Mouse (Mus musculus) embryonic facial prominence, embryonic 11.5 days (tissue): ENCODE data around the gene Gucy1a1. TPM values are rescaled to one million over a fixed set of nuclear protein-coding genes. Genes with fewer than 3 reads are reported as not detected.
"Not testable (repeated sequence)": the region's sequence is repeated elsewhere in the genome, so short reads cannot be mapped to it uniquely, and the experiment has no call there.

Source experiments
- ATAC-seq: fragments of 200-750 bp; cut with Nextera tagmentation; replicated peaks from 2 replicates; pipeline ENCODE4 v1.8.0; 2017; ENCODE audit warnings: low read depth; ENCODE audit not compliant: insufficient number of reproducible peaks, low FRiP score, low TSS enrichment
- DNase-seq: peaks from one replicate; pipeline ENCODE4 v3.0.0-alpha.2; 2015; ENCODE audit warnings: low spot score
- H3K27ac ChIP-seq: fragments of 300-500 bp; sonication (generic); replicated peaks from 2 replicates; pipeline ENCODE4 v1.5.1; 2014; ENCODE audit warnings: mild to moderate bottlenecking, low read depth, low read length, control low read depth
- H3K27me3 ChIP-seq: fragments of 300-500 bp; sonication (generic); 2 replicates; pipeline ENCODE4 v1.6.1; 2014; ENCODE audit warnings: mild to moderate bottlenecking, low read length, moderate library complexity, mixed read lengths; ENCODE audit not compliant: control insufficient read depth, insufficient read depth
- H3K36me3 ChIP-seq: fragments of 300-500 bp; sonication (generic); replicated peaks from 2 replicates; pipeline ENCODE4 v1.6.1; 2014; ENCODE audit warnings: low read depth, mild to moderate bottlenecking, low read length, moderate library complexity, mixed read lengths; ENCODE audit not compliant: control insufficient read depth, insufficient read depth
- H3K4me1 ChIP-seq: fragments of 300-500 bp; sonication (generic); 2 replicates; pipeline ENCODE4 v1.6.1; 2014; ENCODE audit warnings: low read length, mixed read lengths; ENCODE audit not compliant: control insufficient read depth, insufficient read depth
- H3K4me2 ChIP-seq: fragments of 300-500 bp; sonication (generic); 2 replicates; pipeline ENCODE4 v1.6.1; 2014; ENCODE audit warnings: low read depth, mild to moderate bottlenecking, control low read depth, low read length, moderate library complexity
- H3K4me3 ChIP-seq: fragments of 300-500 bp; sonication (generic); 2 replicates; pipeline ENCODE4 v1.5.1; 2014; ENCODE audit warnings: low read depth, low read length, control low read depth
- H3K9ac ChIP-seq: fragments of 300-500 bp; sonication (generic); replicated peaks from 2 replicates; pipeline ENCODE4 v1.6.1; 2014; ENCODE audit warnings: mild to moderate bottlenecking, control low read depth, low read length
- H3K9me3 ChIP-seq: fragments of 300-500 bp; sonication (generic); replicated peaks from 2 replicates; pipeline ENCODE4 v1.6.1; 2016; ENCODE audit warnings: mild to moderate bottlenecking, low read length, inconsistent platforms, mixed read lengths; ENCODE audit not compliant: control insufficient read depth
- WGBS: fragments of 180-500 bp; shearing (Covaris S2); extraction: QIAGEN DNeasy Blood & Tissue Kit; methylation state at CpG from one replicate; pipeline ENCODE4 v1.1.7; 2014; 5-methylcytosine and 5-hydroxymethylcytosine counted together
- polyA plus RNA-seq: library from polyadenylated mRNA; unstranded; fragments of >200 nt; fragmentation: Nextera tagmentation; extraction: Ambion mirVana; gene quantifications from 2 replicates; pipeline ENCODE4 v1.2.1, GENCODE M21; 2014

Gene Gucy1a1
- polyA plus RNA-seq, 1 experiment from 2014 or later: 3.6 TPM

DNA sequence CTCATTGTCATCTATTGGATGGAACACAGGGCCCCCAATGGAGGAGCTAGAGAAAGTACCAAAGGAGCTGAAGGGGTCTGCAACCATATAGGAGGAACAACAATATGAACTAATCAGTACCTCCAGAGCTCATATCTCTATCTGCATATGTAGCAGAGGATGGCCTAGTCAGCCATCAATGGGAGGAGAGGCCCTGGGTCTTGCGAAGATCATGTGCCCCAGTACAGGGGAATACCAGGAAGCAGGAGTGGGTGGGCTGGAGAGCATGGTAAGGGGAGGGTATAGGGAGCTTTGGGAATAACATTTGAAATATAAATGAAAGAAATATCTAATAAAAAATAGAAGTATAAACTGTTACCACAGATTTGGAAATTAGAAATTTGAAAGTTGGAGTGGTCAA is 17.4 kb upstream of the Gucy1a1 start:
- 93% methylated on average over 1 of the region's 1 CpGs for WGBS
- H3K4me1 ChIP-seq, H3K27me3 ChIP-seq, H3K27ac ChIP-seq, H3K9me3 ChIP-seq, ATAC-seq, H3K36me3 ChIP-seq, DNase-seq, H3K4me3 ChIP-seq, H3K9ac ChIP-seq, H3K4me2 ChIP-seq: not testable (repeated sequence)

DNA sequence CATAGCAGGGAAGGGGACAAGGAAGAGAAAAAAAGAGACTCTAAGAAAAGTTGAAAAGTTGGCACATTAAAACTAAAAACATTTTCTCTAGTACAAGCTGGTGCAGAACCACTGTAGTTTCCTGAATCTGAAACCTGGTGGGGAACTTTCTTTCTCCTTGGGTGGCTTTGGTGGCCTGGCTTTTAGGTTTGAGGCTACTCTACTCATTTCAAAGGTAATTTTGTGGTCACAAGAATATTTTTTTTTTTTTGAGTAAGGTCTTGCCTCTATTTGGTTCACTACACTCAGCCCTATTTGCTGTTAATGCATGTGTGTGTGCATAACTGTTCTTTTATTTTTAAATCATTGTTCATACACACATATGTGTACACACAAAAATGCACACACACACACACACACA is 389 bp upstream of the Gucy1a1 start:
- no peak overlapping the region for H3K4me3 ChIP-seq
- no peaks in the 10 kb centered on the region for H3K36me3 ChIP-seq
- H3K27ac ChIP-seq: no peak overlapping the region
- H3K9ac ChIP-seq: no peak overlapping the region
- ATAC-seq (no peak), DNase-seq (no peak)
- no peaks in the 10 kb centered on the region for H3K9me3 ChIP-seq
- no peak overlapping the region; the same call in 1 of the 2 replicates for H3K4me2 ChIP-seq
- H3K4me1 ChIP-seq: 0 out of 2 replicates have a peak, but pooled peaks cover 2% of the 10 kb centered on the region
- H3K27me3 ChIP-seq: no peaks in the 10 kb centered on the region

DNA sequence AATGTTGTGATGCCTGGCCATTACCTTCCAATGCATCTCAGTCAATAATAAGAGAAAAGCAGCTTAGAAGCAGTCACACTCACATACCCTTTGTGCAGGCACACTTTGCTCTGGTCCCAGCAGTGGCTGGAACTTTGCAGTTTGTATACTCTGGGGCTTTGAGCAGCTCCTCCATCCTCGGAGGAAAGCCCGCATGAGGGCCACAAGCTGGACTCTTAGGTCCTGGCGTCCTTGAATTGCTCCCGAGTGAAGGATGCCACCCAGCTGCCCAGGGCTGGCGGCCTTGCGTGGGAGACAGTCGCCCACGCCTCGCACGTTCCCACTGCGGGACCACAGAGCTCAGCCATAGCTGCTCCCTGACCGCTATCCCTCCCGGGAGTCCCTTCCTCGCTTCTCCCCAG is 864 bp downstream of the Gucy1a1 start:
- Histone ChIP-seq H3K36me3 (no peaks in the 10 kb centered on the region), H3K4me3 (peak overlapping the region; percentile 40), H3K27me3 (no peaks in the 10 kb centered on the region), H3K4me1 (0 out of 2 replicates have a peak, but pooled peaks cover 2% of the 10 kb centered on the region), H3K27ac (no peak overlapping the region), H3K9me3 (no peaks in the 10 kb centered on the region), H3K9ac (peak overlapping the region; percentile 62), H3K4me2 (peak overlapping the region; percentile 83)
- no peak for DNase-seq
- ATAC-seq: 0 out of 2 replicates have a peak, but pooled peaks have one; percentile 44
- WGBS: 10% methylated on average over 14 of the region's 14 CpGs

DNA sequence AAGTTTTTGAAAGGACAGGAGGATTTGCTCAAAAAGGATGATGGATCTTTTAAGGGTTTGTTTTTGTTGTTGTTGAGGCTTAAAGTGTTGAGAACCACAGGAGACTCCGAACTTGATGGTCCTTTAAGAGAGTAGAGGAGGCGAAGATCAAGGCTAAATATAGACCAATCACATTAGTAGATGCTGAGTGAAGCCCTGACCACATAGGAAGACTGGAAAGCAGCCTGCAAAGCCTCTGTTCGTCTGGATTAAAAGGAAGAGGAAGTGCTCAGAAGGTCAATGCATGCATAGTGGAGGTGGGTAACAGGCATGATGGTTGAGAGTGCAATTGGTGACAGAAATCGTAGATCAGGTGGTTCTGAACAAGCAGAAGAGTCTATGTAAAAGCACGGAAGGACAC is 4.8 kb downstream of the Gucy1a1 start:
- Histone ChIP-seq H3K4me3 (no peak overlapping the region), H3K9ac (no peak overlapping the region), H3K27ac (no peak overlapping the region), H3K36me3 (no peaks in the 10 kb centered on the region), H3K4me2 (no peak overlapping the region), H3K27me3 (no peaks in the 10 kb centered on the region), H3K4me1 (0 out of 2 replicates have a peak, but pooled peaks cover 2% of the 10 kb centered on the region), H3K9me3 (no peaks in the 10 kb centered on the region)
- DNase-seq: no peak
- ATAC-seq: no peak
- WGBS: 64% methylated on average over 5 of the region's 5 CpGs

DNA sequence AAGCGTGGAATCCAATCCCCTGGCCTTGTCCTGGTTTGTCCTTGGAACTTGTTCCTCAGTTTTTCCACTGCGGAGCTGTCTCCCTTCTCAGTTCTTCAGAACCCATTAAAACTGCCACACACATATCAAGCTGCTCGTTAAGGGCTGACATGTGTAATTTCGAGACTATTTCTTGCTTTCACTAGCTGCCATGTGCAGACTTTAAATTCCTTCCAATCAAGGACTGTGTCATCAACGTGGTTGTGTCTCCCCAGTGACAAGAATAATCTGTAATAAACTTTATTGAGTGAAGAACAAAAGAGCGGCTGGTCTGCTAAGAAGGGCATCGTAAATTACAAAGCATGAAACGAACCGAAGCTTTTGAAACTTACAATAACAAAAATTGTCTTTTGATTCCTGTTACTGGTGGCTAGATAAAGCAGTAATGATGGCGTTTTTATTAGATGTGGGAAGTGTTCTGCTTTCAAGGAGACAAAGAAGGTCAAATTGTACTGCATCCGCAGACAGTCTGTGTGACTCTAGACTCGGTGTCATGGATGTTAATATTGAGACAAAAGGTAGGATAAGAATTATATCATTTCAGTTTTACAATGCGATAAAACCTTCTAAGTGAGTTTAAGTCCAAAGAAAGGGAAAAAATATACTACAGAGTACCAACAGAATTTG is 7.5 kb downstream of the Gucy1a1 start:
- Histone ChIP-seq H3K4me2 (no peak overlapping the region), H3K27me3 (no peaks in the 10 kb centered on the region), H3K27ac (no peak overlapping the region), H3K9me3 (no peaks in the 10 kb centered on the region), H3K4me1 (no peaks in the 10 kb centered on the region), H3K4me3 (no peak overlapping the region), H3K9ac (no peak overlapping the region), H3K36me3 (no peaks in the 10 kb centered on the region)
- ATAC-seq (no peak), DNase-seq (no peak)
- WGBS: 79% methylated on average over 13 of the region's 13 CpGs

DNA sequence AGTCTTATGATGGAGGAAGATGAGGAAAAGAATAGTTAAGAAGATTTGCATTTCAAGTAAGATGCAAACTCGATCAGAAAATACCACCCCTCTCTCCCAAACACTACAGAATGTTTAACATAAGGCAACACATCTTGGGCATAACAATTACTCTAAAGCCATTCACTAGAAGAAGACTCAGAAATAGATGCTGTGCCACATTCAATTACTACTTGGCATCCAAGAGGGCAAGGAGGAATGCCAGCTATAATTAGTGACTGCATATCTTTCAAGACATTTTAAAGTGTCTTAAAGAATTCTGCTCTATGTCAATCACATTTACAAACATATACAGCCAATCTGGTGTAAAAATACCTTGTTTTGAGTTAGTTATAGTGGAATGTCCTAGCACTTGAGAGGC is 10.1 kb downstream of the Gucy1a1 start:
- no peaks in the 10 kb centered on the region for H3K27me3 ChIP-seq
- no peak for ATAC-seq
- DNase-seq: no peak

DNA sequence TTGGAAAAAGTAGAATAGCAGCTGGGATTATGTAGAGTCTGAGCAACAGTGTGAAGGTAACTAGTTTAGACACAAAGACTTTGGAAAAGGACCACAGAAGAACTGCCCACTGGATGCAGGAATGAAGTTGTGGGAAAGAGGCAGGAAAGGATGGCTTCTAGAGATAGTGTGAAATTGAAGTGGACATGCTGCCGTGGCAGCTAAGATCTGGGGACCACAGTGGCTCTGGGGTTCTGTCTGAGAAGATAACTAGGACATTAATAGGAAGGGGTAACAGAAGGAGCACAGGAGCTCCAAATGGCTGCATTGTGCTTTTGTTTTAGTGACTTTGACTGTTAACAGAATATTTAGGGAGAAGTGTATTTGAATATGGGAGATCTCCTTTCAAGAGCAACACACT is 16.3 kb downstream of the Gucy1a1 start:
- no peak overlapping the region for H3K4me2 ChIP-seq
- H3K27me3 ChIP-seq: no peaks in the 10 kb centered on the region
- H3K9me3 ChIP-seq: no peaks in the 10 kb centered on the region
- H3K4me1 ChIP-seq: no peaks in the 10 kb centered on the region
- DNase-seq (no peak), ATAC-seq (no peak)
- no peak overlapping the region for H3K27ac ChIP-seq
- H3K36me3 ChIP-seq: no peaks in the 10 kb centered on the region
- WGBS: 64% methylated on average over 1 of the region's 1 CpGs
- H3K9ac ChIP-seq: no peak overlapping the region
- no peak overlapping the region for H3K4me3 ChIP-seq

More for the DNA sequence above, 10.1 kb downstream of the Gucy1a1 start:
- H3K4me3 ChIP-seq: no peak overlapping the region
- H3K27ac ChIP-seq: no peak overlapping the region
- no peaks in the 10 kb centered on the region for H3K36me3 ChIP-seq
- H3K9me3 ChIP-seq: no peaks in the 10 kb centered on the region
- WGBS: 81% methylated on average over 1 of the region's 1 CpGs
- H3K4me1 ChIP-seq: no peaks in the 10 kb centered on the region
- H3K4me2 ChIP-seq: no peak overlapping the region
- no peak overlapping the region for H3K9ac ChIP-seq

DNA sequence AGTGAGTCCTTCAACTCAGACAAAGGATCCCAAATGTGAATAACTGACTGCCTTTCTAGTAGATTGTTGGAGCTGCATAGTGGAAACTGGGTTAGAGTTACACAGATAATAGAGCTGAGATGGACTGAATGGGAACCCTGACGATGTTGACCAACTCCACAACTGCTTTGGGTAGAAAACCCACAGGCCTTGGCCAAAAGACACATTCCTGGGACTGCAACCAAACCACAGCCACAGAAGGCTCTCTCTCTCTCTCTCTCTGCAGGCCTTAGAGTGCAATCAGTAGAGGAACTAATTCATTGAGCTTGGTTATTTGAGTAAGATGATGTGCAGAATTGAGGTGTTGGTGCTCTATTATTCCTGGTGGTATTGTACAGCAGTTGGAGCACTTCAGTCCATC is 21.0 kb downstream of the Gucy1a1 start:
- no peaks in the 10 kb centered on the region for H3K4me1 ChIP-seq
- ATAC-seq (no peak), DNase-seq (no peak)
- no peaks in the 10 kb centered on the region for H3K36me3 ChIP-seq
- H3K27ac ChIP-seq: no peak overlapping the region
- no peaks in the 10 kb centered on the region for H3K27me3 ChIP-seq
- H3K9ac ChIP-seq: no peak overlapping the region
- H3K4me2 ChIP-seq: no peak overlapping the region
- 92% methylated on average over 1 of the region's 1 CpGs for WGBS
- no peak overlapping the region for H3K4me3 ChIP-seq
- H3K9me3 ChIP-seq: no peaks in the 10 kb centered on the region
